Comparison of ENCODE assay signal across 9 mouse cellular contexts in genomic region chr9:108824755-108825413, GRCm38 (mm10). TPM values are rescaled to one million over a fixed set of nuclear protein-coding genes. Genes with fewer than 3 reads are reported as not detected.
DNase-seq lines count a peak whose midpoint lies in the region; ATAC-seq and TF ChIP-seq lines count a peak whose summit lies in the region.
"Had no signal": no experiment of that assay in that cellular context is flagged by ENCODE, and none has a peak within 500 bp of the region (broad histone marks: within the 10 kb centered on the region; RNA-seq: fewer than 3 reads in every experiment).

No protein-coding gene starts in this region.

- ATAC-seq in hindbrain, postnatal 0 days = peak; percentile 91
- ATAC-seq in midbrain, embryonic 12.5 days (ENCODE audit: low FRiP score, low read depth) = peak; percentile 81

- peak overlapping the region; percentile 90 for H3K27ac ChIP-seq in hindbrain, postnatal 0 days
- peak overlapping the region; percentile 70 for H3K27ac ChIP-seq in midbrain, embryonic 12.5 days (replicated peaks)
- H3K27ac ChIP-seq: lung, embryonic 15.5 days had no signal

- no peaks in the 10 kb centered on the region; the same call in 1 of the 2 replicates for H3K27me3 ChIP-seq in hindbrain, postnatal 0 days (ENCODE audit: insufficient read depth, low read length)
- peaks cover 66% of the 10 kb centered on the region for H3K27me3 ChIP-seq in midbrain, embryonic 12.5 days

- H3K9ac ChIP-seq in hindbrain, postnatal 0 days (replicated peaks; ENCODE audit: low read length) = peak overlapping the region; percentile 81
- H3K9ac ChIP-seq in midbrain, embryonic 12.5 days (replicated peaks) = peak overlapping the region; percentile 34
- H3K9ac ChIP-seq: lung, embryonic 15.5 days had no signal

- H3K4me3 ChIP-seq in hindbrain, postnatal 0 days (ENCODE audit: low read length) = peak overlapping the region; percentile 70
- H3K4me3 ChIP-seq in midbrain, embryonic 12.5 days = peak overlapping the region; percentile 77

- H3K36me3 ChIP-seq in hindbrain, postnatal 0 days (ENCODE audit: insufficient read depth, low read length) = peaks cover 18% of the 10 kb centered on the region; the same call in 1 of the 2 replicates
- H3K36me3 ChIP-seq in midbrain, embryonic 12.5 days = peaks cover 24% of the 10 kb centered on the region
- H3K36me3 ChIP-seq: lung, embryonic 15.5 days had no signal

- DNase-seq in adrenal gland, adult 8-10 months = peak; percentile 49
- DNase-seq in adrenal gland, postnatal 10 days = no peak
- peak; percentile 79 for DNase-seq in embryo, embryonic 9.5 days (ENCODE audit: extremely low spot score)
- peak; percentile 98 for DNase-seq in hindbrain, postnatal 0 days (ENCODE audit: low spot score)
- peak; percentile 64 for DNase-seq in testis, postnatal 14 days (ENCODE audit: low spot score)
- no peak for DNase-seq in heart, postnatal 4 days
- DNase-seq in urinary bladder, postnatal 4 days (ENCODE audit: low spot score in 2 of 2) = no peak

- H3K4me2 ChIP-seq in hindbrain, postnatal 0 days (ENCODE audit: low read depth, low read length) = peak overlapping the region; percentile 71
- H3K4me2 ChIP-seq in midbrain, embryonic 12.5 days (replicated peaks) = peak overlapping the region; percentile 76

- TF ChIP-seq CTCF in hindbrain, postnatal 0 days (IDR thresholded peaks at IDR 0.05; ENCODE audit: low read depth) = no peak

- H3K9me3 ChIP-seq in hindbrain, postnatal 0 days (ENCODE audit: low read length) = no peaks in the 10 kb centered on the region
- H3K9me3 ChIP-seq in midbrain, embryonic 12.5 days = no peaks in the 10 kb centered on the region
- H3K9me3 ChIP-seq: lung, embryonic 15.5 days had no signal

- peaks cover 10% of the 10 kb centered on the region; the same call in 1 of the 2 replicates for H3K4me1 ChIP-seq in hindbrain, postnatal 0 days (ENCODE audit: insufficient read depth, low read length)
- H3K4me1 ChIP-seq in midbrain, embryonic 12.5 days = peaks cover 41% of the 10 kb centered on the region

- WGBS in hindbrain, postnatal 0 days = under 1% methylated on average over 31 of the region's 31 CpGs
- under 1% methylated on average over 31 of the region's 31 CpGs for WGBS in midbrain, embryonic 12.5 days

RNA-seq across cellular contexts. Expression of gene Celsr3, which starts 1.2 kb away (rescaled TPM):
- total RNA-seq in adrenal gland, adult 8-10 months (2022) = 1 to 10 TPM; 3.0 to 8.6 (median 7.9) TPM
- total RNA-seq in adrenal gland, postnatal 10 days (2021) = 1 to 10 TPM; 3.3 to 4.9 TPM
- total RNA-seq in hindbrain, postnatal 0 days (2014; rRNA removed) = 49.2 and 86.4 TPM in 2 replicates
- 5.8 and 7.8 TPM in 2 replicates for polyA plus RNA-seq in hindbrain, postnatal 0 days (2015; fragmentation: Nextera tagmentation; extraction: Ambion mirVana)
- polyA plus RNA-seq in midbrain, embryonic 12.5 days (2016; fragmentation: Nextera tagmentation; extraction: Ambion mirVana) = 13.8 and 14.4 TPM in 2 replicates
- under 1 TPM; 0.07 TPM for total RNA-seq in heart, postnatal 4 days (2021)

RNA-seq across cellular contexts. Expression of gene Nckipsd, which starts 16.7 kb away (rescaled TPM):
- 10 to 100 TPM; 11.1 to 19.0 (median 17.0) TPM for total RNA-seq in adrenal gland, adult 8-10 months (2022)
- 1 to 10 TPM; 6.9 to 9.5 TPM for total RNA-seq in adrenal gland, postnatal 10 days (2021)
- total RNA-seq in hindbrain, postnatal 0 days (2014; rRNA removed) = 33.6 and 72.6 TPM in 2 replicates
- 22.8 and 23.5 TPM in 2 replicates for polyA plus RNA-seq in hindbrain, postnatal 0 days (2015; fragmentation: Nextera tagmentation; extraction: Ambion mirVana)
- 17.0 and 20.1 TPM in 2 replicates for polyA plus RNA-seq in midbrain, embryonic 12.5 days (2016; fragmentation: Nextera tagmentation; extraction: Ambion mirVana)
- total RNA-seq in heart, postnatal 4 days (2021) = 1 to 10 TPM; 8.1 to 8.2 TPM

RNA-seq across cellular contexts. Expression of gene Slc26a6, which starts 28.2 kb away (rescaled TPM):
- total RNA-seq in adrenal gland, adult 8-10 months (2022) = 10 to 100 TPM in 3 of 4 experiments, 1 to 10 TPM in 1; 8.4 to 14.4 (median 12.3) TPM
- total RNA-seq in adrenal gland, postnatal 10 days (2021) = 10 to 100 TPM in 1 of 2 experiments, 1 to 10 TPM in 1; 9.8 to 13.8 TPM
- total RNA-seq in hindbrain, postnatal 0 days (2014; rRNA removed) = 30.3 and 31.8 TPM in 2 replicates
- polyA plus RNA-seq in hindbrain, postnatal 0 days (2015; fragmentation: Nextera tagmentation; extraction: Ambion mirVana) = 20.0 and 21.3 TPM in 2 replicates
- 10.2 and 10.5 TPM in 2 replicates for polyA plus RNA-seq in midbrain, embryonic 12.5 days (2016; fragmentation: Nextera tagmentation; extraction: Ambion mirVana)
- total RNA-seq in heart, postnatal 4 days (2021) = 10 to 100 TPM in 1 of 2 experiments, 1 to 10 TPM in 1; 8.4 to 10.1 TPM

RNA-seq across cellular contexts. Expression of gene Ip6k2, which starts 41.3 kb away (rescaled TPM):
- 100 to 1,000 TPM in 3 of 4 experiments, 10 to 100 TPM in 1; 93.0 to 156 (median 128) TPM for total RNA-seq in adrenal gland, adult 8-10 months (2022)
- 10 to 100 TPM; 74.2 to 82.0 TPM for total RNA-seq in adrenal gland, postnatal 10 days (2021)
- 122 and 126 TPM in 2 replicates for total RNA-seq in hindbrain, postnatal 0 days (2014; rRNA removed)
- polyA plus RNA-seq in hindbrain, postnatal 0 days (2015; fragmentation: Nextera tagmentation; extraction: Ambion mirVana) = 187 and 189 TPM in 2 replicates
- 137 and 141 TPM in 2 replicates for polyA plus RNA-seq in midbrain, embryonic 12.5 days (2016; fragmentation: Nextera tagmentation; extraction: Ambion mirVana)
- total RNA-seq in heart, postnatal 4 days (2021) = 10 to 100 TPM; 43.7 to 48.5 TPM

Comparison
In these comparisons a context has a peak if more than half of its experiments do, and no peak if none do; other contexts are left out.
1. DNase-seq: peak in adrenal gland, adult 8-10 months (single experiment), embryo, embryonic 9.5 days (single experiment), hindbrain, postnatal 0 days (single experiment) and testis, postnatal 14 days (single experiment); none in adrenal gland, postnatal 10 days (single experiment), heart, postnatal 4 days (single experiment) and urinary bladder, postnatal 4 days (0 of 2).